Mouse (Mus musculus) lung, postnatal 25 days (tissue): ENCODE data around the gene D11Wsu47e.
"Not testable (repeated sequence)": the region's sequence is repeated elsewhere in the genome, so short reads cannot be mapped to it uniquely, and the experiment has no call there.

Experiments used
- DNase-seq: peaks from one replicate; pipeline ENCODE4 v3.0.0; 2022; ENCODE audit warnings: low spot score

Gene D11Wsu47e

GRCm38 (mm10) chr11:113683957-113684706 lies at the start of gene D11Wsu47e, which contains the start of gene Fam104a:
TSS of gene D11Wsu47e (plus strand) at chr11:113684412.
TSS of gene Fam104a (minus strand) at chr11:113684155.
- DNase-seq: peak; percentile 96

GRCm38 (mm10) chr11:113634699-113635121 lies 49.5 kb upstream of the D11Wsu47e start:
- no peak for DNase-seq

GRCm38 (mm10) chr11:113638680-113639079 lies 45.5 kb upstream of the D11Wsu47e start:
- no peak for DNase-seq

- DNase-seq: no peak
Observed at GRCm38 (mm10) chr11:113645181-113645580, 39.0 kb upstream of the D11Wsu47e start.

GRCm38 (mm10) chr11:113648152-113648551 lies 36.1 kb upstream of the D11Wsu47e start:
- peak; percentile 79 for DNase-seq

GRCm38 (mm10) chr11:113648690-113649352 lies 35.4 kb upstream of the D11Wsu47e start, which contains the start of gene Cog1:
TSS of gene Cog1 (plus strand) at chr11:113649169.
- DNase-seq: no peak

GRCm38 (mm10) chr11:113649353-113650210 lies 34.6 kb upstream of the D11Wsu47e start, which contains the start of gene Slc39a11:
TSS of gene Slc39a11 (minus strand) at chr11:113650079.
- DNase-seq: peak; percentile 46

GRCm38 (mm10) chr11:113651206-113651906 lies 32.9 kb upstream of the D11Wsu47e start:
- no peak for DNase-seq

- DNase-seq: peak; percentile 43
Observed at GRCm38 (mm10) chr11:113651907-113652273, 32.3 kb upstream of the D11Wsu47e start.

- DNase-seq: no peak
Observed at GRCm38 (mm10) chr11:113652516-113652915, 31.7 kb upstream of the D11Wsu47e start.

GRCm38 (mm10) chr11:113654105-113654504 lies 30.1 kb upstream of the D11Wsu47e start:
- no peak for DNase-seq

- peak; percentile 30 for DNase-seq
Observed at GRCm38 (mm10) chr11:113654561-113655270, 29.5 kb upstream of the D11Wsu47e start.

GRCm38 (mm10) chr11:113656511-113656932 lies 27.7 kb upstream of the D11Wsu47e start:
- DNase-seq: no peak

GRCm38 (mm10) chr11:113657221-113657620 lies 27.0 kb upstream of the D11Wsu47e start:
- no peak for DNase-seq

GRCm38 (mm10) chr11:113658319-113658718 lies 25.9 kb upstream of the D11Wsu47e start:
- no peak for DNase-seq

GRCm38 (mm10) chr11:113658763-113659162 lies 25.4 kb upstream of the D11Wsu47e start:
- DNase-seq: no peak

- not testable (repeated sequence) for DNase-seq
Observed at GRCm38 (mm10) chr11:113660213-113660612, 24.0 kb upstream of the D11Wsu47e start.

- no peak for DNase-seq
Observed at GRCm38 (mm10) chr11:113660940-113661339, 23.3 kb upstream of the D11Wsu47e start.

- no peak for DNase-seq
Observed at GRCm38 (mm10) chr11:113661835-113662351, 22.3 kb upstream of the D11Wsu47e start.

- no peak for DNase-seq
Observed at GRCm38 (mm10) chr11:113664279-113664678, 19.9 kb upstream of the D11Wsu47e start.

- DNase-seq: no peak
Observed at GRCm38 (mm10) chr11:113666205-113666604, 18.0 kb upstream of the D11Wsu47e start.
